Mouse (Mus musculus) adrenal gland, adult 18-20 months (tissue): Measurements from ENCODE around the gene Mrpl38. TPM values are rescaled to one million over a fixed set of nuclear protein-coding genes. Genes with fewer than 3 reads are reported as not detected.

Source experiments
- DNase-seq, 2 experiments: peaks; one replicate each; pipeline ENCODE4 v3.0.0; 2021 to 2022; ENCODE audit warnings: low spot score in 2 of 2
- long read RNA-seq, 2 experiments: library from polyadenylated mRNA; stranded (forward); transcript quantifications; one replicate each; pipeline ENCODE4 v2.0.0; 2021
- total RNA-seq, 2 experiments: library from RNA; stranded (reverse); gene quantifications; 1 replicate in 1 of 2; 2 replicates in 1 of 2; pipeline ENCODE4 v1.2.3; 2021

Gene Mrpl38
- 100 to 1,000 TPM; 106 to 115 TPM for total RNA-seq
- long read RNA-seq, experiment 1, transcript Mrpl38-201 (9 exons, 1,411 nt): major isoform, 76 of 93 reads
- long read RNA-seq, experiment 1, partial matches to known transcripts: 3 of 93 reads
- long read RNA-seq, experiment 1, other reads (novel, unspliced or antisense): 12 of 93 reads
- long read RNA-seq, experiment 2, transcript Mrpl38-201 (9 exons, 1,411 nt): major isoform, 128 of 151 reads
- long read RNA-seq, experiment 2, transcript Mrpl38-205 (8 exons, 1,403 nt): minor isoform, 9 of 151 reads
- long read RNA-seq, experiment 2, partial matches to known transcripts: 5 of 151 reads
- long read RNA-seq, experiment 2, other reads (novel, unspliced or antisense): 8 of 151 reads

GRCm38 (mm10) chr11:116138468-116139138 is at the start of gene Mrpl38:
Gene Mrpl38 (minus strand): TSS chr11:116138868.
- peak; percentile 78 to 81 for DNase-seq

DNA sequence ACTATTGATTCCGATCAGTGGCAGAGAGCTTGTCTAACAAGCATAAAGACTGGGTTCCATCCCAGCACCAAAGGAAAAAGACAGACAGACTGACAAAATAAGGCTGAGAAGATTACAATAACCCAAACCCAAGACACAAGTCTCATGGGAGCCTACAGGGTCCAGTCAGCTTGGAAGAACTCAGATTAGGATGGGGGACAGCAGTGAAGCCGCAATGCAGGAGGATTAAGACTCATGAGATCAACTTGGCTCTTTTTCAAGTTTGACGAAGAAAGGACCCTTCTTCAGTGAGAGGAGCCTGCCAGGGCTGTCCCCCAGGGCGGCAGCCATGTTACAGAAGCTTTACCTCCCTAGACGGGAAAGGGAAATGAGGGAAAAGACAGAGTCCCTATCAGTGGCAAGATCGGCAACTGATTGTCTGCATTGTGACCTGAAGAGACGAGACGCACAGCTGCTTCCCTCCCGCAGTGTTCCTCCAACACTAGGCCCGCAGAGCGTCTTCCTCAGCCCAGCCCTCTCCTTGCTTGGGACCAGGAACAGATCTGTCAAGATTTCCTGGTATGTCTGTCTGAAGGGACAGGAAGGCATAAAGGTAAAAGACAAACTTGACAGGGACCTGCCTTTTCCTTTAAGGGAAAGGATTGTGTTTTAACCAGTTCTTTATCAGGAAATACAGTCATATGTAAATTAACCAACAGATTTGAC is 48.7 kb upstream of the Mrpl38 start:
- DNase-seq: no peak

- no peak for DNase-seq
Observed at GRCm38 (mm10) chr11:116186360-116186759, 47.7 kb upstream of the Mrpl38 start.

DNA sequence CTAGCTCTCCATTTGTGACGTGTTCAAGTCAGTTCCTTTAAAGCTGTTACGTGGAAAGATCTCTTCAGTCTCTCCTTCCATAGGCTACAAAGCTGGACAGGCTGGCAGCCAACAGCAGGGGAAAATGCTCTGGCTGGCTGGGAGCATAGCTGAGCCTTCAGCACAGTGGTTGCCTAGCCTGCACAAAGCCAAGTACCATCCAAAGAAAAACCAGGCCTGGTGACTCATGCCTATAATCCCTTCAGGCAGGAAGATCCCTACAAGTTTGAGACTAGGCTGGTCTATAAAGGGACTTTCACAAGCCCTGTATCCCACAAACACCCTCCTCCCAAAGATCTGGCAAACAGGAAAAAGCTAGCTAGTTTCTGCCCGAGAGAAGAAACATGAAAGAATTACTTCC is 47.2 kb upstream of the Mrpl38 start:
- DNase-seq: no peak

GRCm38 (mm10) chr11:116178411-116179121 is 39.9 kb upstream of the Mrpl38 start:
- DNase-seq: no peak

DNA sequence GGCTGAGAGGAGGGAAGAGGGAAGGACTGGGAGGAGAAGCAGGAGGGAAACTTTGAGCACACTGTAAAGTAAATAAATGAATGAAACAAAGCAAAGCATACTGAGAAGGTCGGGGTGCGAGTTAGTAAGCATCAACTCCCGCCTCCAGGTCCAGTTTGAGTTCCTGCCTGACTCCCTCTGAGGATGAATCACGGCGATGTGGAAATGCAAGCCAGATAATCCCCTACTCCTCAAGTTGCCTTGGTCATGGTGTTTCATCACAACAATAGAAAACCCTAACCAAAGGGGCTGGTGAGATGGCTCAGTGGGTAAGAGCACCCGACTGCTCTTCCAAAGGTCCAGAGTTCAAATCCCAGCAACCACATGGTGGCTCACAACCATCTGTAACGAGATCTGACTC is 37.3 kb upstream of the Mrpl38 start:
- no peak for DNase-seq

- no peak for DNase-seq
Observed at GRCm38 (mm10) chr11:116174775-116175448, 36.2 kb upstream of the Mrpl38 start.

DNA sequence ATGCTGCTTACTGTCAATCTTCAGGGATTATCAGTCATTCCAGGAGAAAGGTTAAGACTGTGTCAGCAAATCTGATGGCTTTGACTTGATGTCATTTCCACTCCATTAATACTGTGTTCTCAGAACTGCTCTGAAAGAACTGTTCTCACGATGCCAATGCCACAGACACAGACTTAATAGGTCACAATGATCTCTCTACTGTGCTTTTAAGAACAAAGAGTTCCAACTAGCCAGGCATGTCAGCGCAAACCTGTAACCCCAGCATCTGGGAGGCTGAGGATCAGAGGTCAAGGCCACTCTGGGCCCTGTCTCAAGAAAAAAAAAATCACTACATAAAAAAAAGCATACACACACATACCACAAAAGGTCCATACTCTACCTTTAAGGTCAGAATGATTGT is 33.3 kb upstream of the Mrpl38 start:
- DNase-seq: no peak

DNA sequence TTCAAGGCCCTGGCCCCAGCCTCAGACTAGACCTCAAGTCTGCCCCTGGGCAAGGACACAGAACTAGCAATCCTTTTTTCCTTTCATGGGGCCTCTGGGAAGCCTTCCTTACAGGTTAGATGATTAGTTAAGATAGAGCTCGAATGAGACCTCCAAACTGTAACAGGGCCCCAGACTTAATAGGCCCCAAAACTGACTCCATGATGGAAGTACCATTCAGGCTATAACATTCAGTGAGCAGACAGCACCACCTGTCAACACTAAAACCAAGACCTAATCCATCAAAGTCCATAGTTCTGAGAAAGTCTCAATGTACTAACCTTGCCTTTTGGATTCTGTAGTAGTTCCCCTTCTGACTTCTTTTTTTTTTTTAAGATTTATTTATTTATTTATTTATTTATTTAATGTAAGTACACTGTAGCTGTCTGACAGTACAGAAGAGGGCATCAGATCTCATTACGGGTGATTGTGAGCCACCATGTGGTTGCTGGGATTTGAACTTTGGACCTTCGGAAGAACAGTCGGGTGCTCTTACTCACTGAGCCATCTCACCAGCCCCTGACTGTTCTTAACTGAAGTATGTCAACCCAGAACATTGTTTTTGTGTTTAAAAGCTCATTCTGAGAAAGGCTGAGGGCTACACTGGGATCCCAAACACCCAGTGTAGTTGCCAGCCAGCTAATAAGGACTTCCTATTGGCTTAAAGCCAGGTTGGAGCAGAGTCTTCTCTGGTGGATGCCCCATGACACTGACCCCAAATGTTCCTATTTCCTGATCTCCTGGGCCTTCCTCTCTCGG is 31.5 kb upstream of the Mrpl38 start:
- DNase-seq: no peak

GRCm38 (mm10) chr11:116169214-116169613 is 30.5 kb upstream of the Mrpl38 start:
- no peak for DNase-seq

DNA sequence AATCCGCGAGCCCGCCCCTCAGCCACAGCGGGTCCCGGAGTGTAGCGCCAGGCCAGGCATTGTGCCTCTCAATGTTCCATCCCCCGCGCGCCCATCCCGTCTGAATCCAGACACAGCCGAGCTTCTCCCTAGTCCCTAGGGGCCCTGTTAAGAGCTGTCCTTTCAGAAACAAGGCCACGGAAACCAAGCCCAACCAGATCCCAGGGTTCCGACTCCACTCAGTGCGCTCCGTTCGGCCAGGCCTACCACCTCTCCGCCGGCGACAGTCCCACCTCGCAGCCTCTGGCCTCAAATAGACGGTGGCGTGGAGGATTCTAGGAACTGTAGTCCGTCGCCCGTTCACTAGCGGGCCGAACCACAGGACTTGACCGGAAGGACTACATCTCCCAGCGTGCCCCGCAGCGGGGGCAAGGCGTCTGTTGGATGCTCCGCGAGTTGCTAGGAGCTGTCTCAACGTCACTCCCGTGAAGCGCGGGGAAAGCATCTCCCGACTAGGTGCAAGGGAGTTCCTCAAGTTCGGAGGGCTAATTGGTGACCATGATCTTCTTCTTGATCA is 29.3 kb upstream of the Mrpl38 start, which contains the start of gene Fbf1:
Gene Fbf1 (minus strand): TSS at position 283 of the 556 bp plus-strand sequence.
- DNase-seq: peak; percentile 84 to 86

DNA sequence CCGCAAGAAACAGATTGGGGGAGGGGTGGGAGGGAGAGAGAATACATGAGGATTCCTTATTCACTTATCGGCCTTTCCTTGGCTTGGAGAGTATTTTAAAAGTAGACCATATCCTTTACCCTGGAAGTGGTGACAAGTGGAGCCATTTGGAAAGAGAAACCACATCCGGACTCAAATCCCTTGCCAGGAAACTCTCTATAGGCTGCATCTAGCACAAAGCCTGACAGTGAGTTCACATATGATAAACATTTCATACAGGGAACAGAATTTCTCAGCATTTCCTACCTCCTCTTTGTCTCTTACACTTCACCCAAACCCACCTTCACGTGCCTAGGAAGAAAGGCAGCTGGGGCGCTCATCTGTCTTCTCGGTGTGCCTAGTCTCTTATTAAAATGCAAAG is 28.6 kb upstream of the Mrpl38 start:
- no peak for DNase-seq

- no peak for DNase-seq
Observed at GRCm38 (mm10) chr11:116163002-116163401, 24.3 kb upstream of the Mrpl38 start.

GRCm38 (mm10) chr11:116162146-116162545 is 23.5 kb upstream of the Mrpl38 start:
- no peak for DNase-seq

DNA sequence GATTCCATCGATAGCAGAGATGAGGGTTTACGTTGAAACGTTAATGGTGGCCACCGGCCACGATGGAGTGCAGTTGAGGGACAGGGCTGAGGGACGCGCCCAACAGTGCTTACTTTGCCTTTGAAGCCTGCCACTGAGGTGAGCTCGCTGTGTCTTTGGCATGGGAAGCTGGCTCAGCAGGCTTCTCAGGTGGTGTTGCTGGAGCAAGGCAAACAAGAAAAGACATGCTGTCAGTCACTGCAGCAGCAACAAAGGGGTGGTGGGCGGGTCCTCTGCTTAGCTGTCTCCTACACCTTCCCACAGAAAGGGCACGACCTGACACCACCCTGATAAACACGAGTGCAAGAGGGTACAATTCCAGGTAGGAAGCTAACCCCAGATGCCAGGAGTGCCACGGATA is 22.6 kb upstream of the Mrpl38 start:
- DNase-seq: no peak

GRCm38 (mm10) chr11:116150960-116151359 is 12.3 kb upstream of the Mrpl38 start:
- no peak for DNase-seq

GRCm38 (mm10) chr11:116149341-116149740 is 10.7 kb upstream of the Mrpl38 start:
- no peak for DNase-seq

DNA sequence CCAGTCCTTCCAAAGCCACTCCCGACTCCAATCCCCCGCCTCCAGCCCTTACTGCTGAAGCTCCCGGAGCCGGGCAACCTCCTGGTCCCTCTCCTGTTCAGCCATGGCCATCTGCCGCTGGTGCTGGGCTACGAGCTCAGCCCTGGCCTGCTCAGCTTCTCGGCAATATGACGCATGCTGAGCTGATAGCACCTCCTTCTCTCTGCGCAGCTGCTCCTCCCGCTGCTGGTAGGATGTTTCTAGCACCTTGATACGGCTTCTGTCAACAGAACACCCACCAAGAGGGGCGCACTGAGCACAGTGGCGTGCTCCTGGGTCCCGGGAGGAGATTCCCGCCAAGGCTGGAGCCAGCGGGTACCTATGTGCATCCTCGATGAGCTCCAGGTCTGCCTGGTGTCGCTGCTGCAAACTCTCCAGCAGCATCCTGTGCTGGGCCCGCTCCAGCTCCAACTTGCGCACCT is 10.1 kb upstream of the Mrpl38 start:
- DNase-seq: no peak

DNA sequence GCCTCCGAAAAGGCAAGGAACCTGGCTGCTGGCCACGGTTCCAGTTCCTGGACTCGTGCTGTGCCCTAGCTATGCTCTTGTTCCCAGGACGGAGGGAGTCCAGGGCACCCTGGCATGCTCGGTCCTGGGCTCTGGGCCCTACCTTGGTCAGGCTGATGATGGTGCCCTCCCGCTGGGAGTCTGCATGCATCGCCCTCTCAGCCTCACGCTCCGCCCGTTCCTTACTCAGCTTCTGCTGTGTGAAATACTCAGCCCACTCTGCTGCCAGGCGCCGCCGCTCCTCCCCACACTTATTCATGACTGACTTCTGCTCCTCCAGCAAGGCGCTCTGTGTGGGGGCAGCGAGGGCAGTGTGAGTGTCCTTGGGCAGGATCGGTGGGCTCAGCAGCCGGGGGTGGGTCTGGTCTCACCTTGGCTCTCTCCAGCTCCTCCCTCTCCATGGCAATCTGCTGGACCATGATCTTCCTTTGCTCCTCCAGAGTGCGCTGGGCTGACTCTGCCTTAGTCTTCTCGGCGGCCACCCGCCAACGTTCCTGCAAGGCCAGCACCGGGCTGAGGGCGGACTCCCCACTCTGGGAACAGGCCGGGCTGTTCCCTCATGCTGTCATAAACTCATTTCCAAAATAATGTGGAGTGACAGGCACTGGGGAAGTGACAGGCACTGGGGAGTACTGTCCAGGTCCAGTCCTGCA is 7.8 kb upstream of the Mrpl38 start:
- no peak for DNase-seq
